Mouse (Mus musculus) liver, embryonic 14.5 days (tissue): ENCODE results near the gene Lims1. TPM values are rescaled to one million over a fixed set of nuclear protein-coding genes. Genes with fewer than 3 reads are reported as not detected.
A peak's percentile ranks its signal among the peaks of the same experiment; 100 is the strongest.

Experiments
- ATAC-seq: fragments of 200-750 bp; cut with Nextera tagmentation; 2 replicates; pipeline ENCODE4 v1.8.0; 2017; ENCODE audit warnings: moderate number of reproducible peaks, mild to moderate bottlenecking, moderate library complexity; ENCODE audit not compliant: insufficient read depth
- DNase-seq, 3 experiments: peaks; one replicate each; pipeline ENCODE4 v3.0.0-alpha.2; 2012 to 2013; ENCODE audit warnings: low read depth in 3 of 3, low spot score in 3 of 3
- H3K27ac ChIP-seq: fragments of 300-500 bp; sonication (generic); 2 replicates; pipeline ENCODE4 v1.5.1; 2014; ENCODE audit warnings: moderate library complexity, mild to moderate bottlenecking, control low read depth, inconsistent platforms
- H3K27me3 ChIP-seq: fragments of 300-500 bp; sonication (generic); 2 replicates; pipeline ENCODE4 v1.6.1; 2014; ENCODE audit warnings: mild to moderate bottlenecking, low read length, moderate library complexity; ENCODE audit not compliant: control insufficient read depth, insufficient read depth
- H3K36me3 ChIP-seq: fragments of 300-500 bp; sonication (generic); replicated peaks from 2 replicates; pipeline ENCODE4 v1.6.1; 2014; ENCODE audit warnings: low read depth; ENCODE audit not compliant: control insufficient read depth, insufficient read depth
- H3K4me1 ChIP-seq, 2 experiments: fragments of 200-500 bp in 1 of 2; fragments of 300-500 bp in 1 of 2; sonication (generic) in 1 of 2; replicated peaks; 2 replicates each; pipeline ENCODE4 v1.6.1; 2012 to 2014; ENCODE audit warnings: antibody characterized with exemption in 1 of 2, inconsistent platforms in 1 of 2, low read length in 1 of 2; ENCODE audit not compliant: control insufficient read depth in 2 of 2, insufficient read depth in 2 of 2
- H3K4me2 ChIP-seq: fragments of 300-500 bp; sonication (generic); 2 replicates; pipeline ENCODE4 v1.6.1; 2014; ENCODE audit warnings: low read depth, mild to moderate bottlenecking, control low read depth, moderate library complexity
- H3K4me3 ChIP-seq, 2 experiments: fragments of 200-500 bp in 1 of 2; fragments of 300-500 bp in 1 of 2; sonication (generic) in 1 of 2; 2 replicates each; pipeline ENCODE4 v1.5.1; 2012 to 2014; ENCODE audit warnings: low read depth in 2 of 2, low read length in 2 of 2, mild to moderate bottlenecking in 2 of 2, control low read depth in 1 of 2, inconsistent platforms in 1 of 2, moderate library complexity in 1 of 2; ENCODE audit not compliant: insufficient read depth in 1 of 2
- H3K9ac ChIP-seq: fragments of 300-500 bp; sonication (generic); replicated peaks from 2 replicates; pipeline ENCODE4 v1.6.1; 2014; ENCODE audit warnings: mild to moderate bottlenecking, control low read depth, moderate library complexity
- H3K9me3 ChIP-seq: fragments of 300-500 bp; sonication (generic); 2 replicates; pipeline ENCODE4 v1.6.1; 2016; ENCODE audit warnings: low read length, mixed read lengths; ENCODE audit not compliant: control insufficient read depth
- CTCF ChIP-seq: IDR thresholded peaks from 2 replicates; pipeline ENCODE4 v1.5.1; 2016; ENCODE audit warnings: antibody characterized with exemption, low read depth, control low read depth
- EP300 ChIP-seq: IDR thresholded peaks from 2 replicates; pipeline ENCODE4 v1.6.1; 2016; ENCODE audit warnings: antibody characterized with exemption, low read depth
- WGBS: fragments of 180-500 bp; shearing (Covaris S2); extraction: QIAGEN DNeasy Blood & Tissue Kit; methylation state at CpG from one replicate; pipeline ENCODE4 v1.1.7; 2014; ENCODE audit not compliant: insufficient replicate concordance; 5-methylcytosine and 5-hydroxymethylcytosine counted together
- polyA plus RNA-seq, 2 experiments: library from polyadenylated mRNA; depleted of rRNA in 1 of 2; stranded (reverse) in 1 of 2; unstranded in 1 of 2; fragments of >200 nt; fragmentation: Nextera tagmentation in 1 of 2; extraction: Ambion mirVana in 1 of 2; gene quantifications; 2 replicates each; pipeline versions ENCODE4 v1.2.1 to v1.2.3; 2012 to 2014

Lims1 gene
- polyA plus RNA-seq, 2 experiments = 20.9 to 69.0 TPM

GRCm38 (mm10) chr10:58396600-58396999 is 73.3 kb downstream of the Lims1 start:
- DNase-seq (no peak), ATAC-seq (no peak)
- no peaks in the 10 kb centered on the region for H3K9me3 ChIP-seq
- H3K27me3 ChIP-seq = no peaks in the 10 kb centered on the region
- H3K4me3 ChIP-seq = no peak overlapping the region
- WGBS = 82% methylated on average over 3 of the region's 3 CpGs
- H3K4me1 ChIP-seq = peaks cover 20 to 25% of the 10 kb centered on the region in 2 experiments
- TF ChIP-seq CTCF = no peak
- TF ChIP-seq EP300 = no peak
- no peak overlapping the region for H3K4me2 ChIP-seq
- H3K36me3 ChIP-seq = peaks cover 16% of the 10 kb centered on the region
- H3K27ac ChIP-seq = no peak overlapping the region
- H3K9ac ChIP-seq = no peak overlapping the region

- peaks cover 2 to 4% of the 10 kb centered on the region in 2 experiments for H3K4me1 ChIP-seq
- no peak overlapping the region for H3K9ac ChIP-seq
- no peaks in the 10 kb centered on the region for H3K27me3 ChIP-seq
- no peak for TF ChIP-seq CTCF
- no peak for TF ChIP-seq EP300
- 85% methylated on average over 8 of the region's 8 CpGs for WGBS
- DNase-seq = no peak
- H3K4me3 ChIP-seq = no peak overlapping the region
- no peak for ATAC-seq
- no peak overlapping the region for H3K27ac ChIP-seq
- H3K36me3 ChIP-seq = peaks cover 33% of the 10 kb centered on the region
- H3K4me2 ChIP-seq = no peak overlapping the region
- H3K9me3 ChIP-seq = no peaks in the 10 kb centered on the region
These were observed 75.7 kb downstream of the Lims1 start for GRCm38 (mm10) chr10:58398941-58399340.

GRCm38 (mm10) chr10:58401838-58402237 is 78.6 kb downstream of the Lims1 start:
- peaks cover 39% of the 10 kb centered on the region for H3K36me3 ChIP-seq
- no peak overlapping the region for H3K27ac ChIP-seq
- WGBS = 82% methylated on average over 3 of the region's 3 CpGs
- no peak overlapping the region for H3K4me3 ChIP-seq
- H3K9ac ChIP-seq = no peak overlapping the region
- H3K9me3 ChIP-seq = no peaks in the 10 kb centered on the region
- H3K27me3 ChIP-seq = no peaks in the 10 kb centered on the region
- peaks cover 7 to 18% of the 10 kb centered on the region in 2 experiments for H3K4me1 ChIP-seq
- DNase-seq = no peak
- no peak for ATAC-seq
- no peak overlapping the region for H3K4me2 ChIP-seq
- TF ChIP-seq EP300 (no peak), CTCF (no peak)

DNA sequence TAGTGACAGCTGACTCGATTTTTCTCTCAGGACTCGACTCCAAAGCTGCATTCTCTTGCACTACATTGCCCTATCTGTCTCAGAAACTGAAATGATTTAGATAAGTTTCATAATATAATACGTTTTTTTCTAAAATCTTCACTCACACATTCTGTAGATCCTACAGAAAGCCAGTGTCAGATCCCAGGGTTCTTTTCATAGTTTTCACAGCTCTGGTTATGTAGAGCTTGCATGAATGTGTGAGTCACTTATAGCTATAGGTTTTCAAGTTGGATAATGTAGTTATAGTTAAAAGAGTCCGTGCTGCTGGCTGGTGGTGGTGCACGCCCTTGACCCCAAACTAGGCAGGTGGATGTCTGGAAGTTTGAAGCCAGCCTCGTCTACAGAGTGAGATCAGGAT is 81.4 kb downstream of the Lims1 start:
- H3K9me3 ChIP-seq = no peaks in the 10 kb centered on the region
- peak overlapping the region; percentile 11; the same call in 1 of the 2 replicates for H3K4me2 ChIP-seq
- peaks cover 50% of the 10 kb centered on the region for H3K36me3 ChIP-seq
- peak overlapping the region; percentile 45 for H3K27ac ChIP-seq
- no peaks in the 10 kb centered on the region for H3K27me3 ChIP-seq
- WGBS = 60% methylated on average over 6 of the region's 6 CpGs
- H3K4me3 ChIP-seq = no peak overlapping the region
- H3K4me1 ChIP-seq = peaks cover 7 to 18% of the 10 kb centered on the region in 2 experiments
- no peak for DNase-seq
- TF ChIP-seq CTCF (no peak), EP300 (no peak)
- no peak overlapping the region for H3K9ac ChIP-seq
- ATAC-seq = 0 out of 2 replicates have a peak, but pooled peaks have one; percentile 5

- Histone ChIP-seq H3K4me2 (peak overlapping the region; percentile 18), H3K9ac (no peak overlapping the region), H3K36me3 (peaks cover 55% of the 10 kb centered on the region), H3K4me3 (no peak overlapping the region), H3K9me3 (no peaks in the 10 kb centered on the region), H3K27me3 (no peaks in the 10 kb centered on the region), H3K4me1 (peaks cover 7 to 18% of the 10 kb centered on the region in 2 experiments), H3K27ac (peak overlapping the region; percentile 45)
- DNase-seq (no peak), ATAC-seq (peak; percentile 67)
- WGBS = 27% methylated on average over 4 of the region's 4 CpGs
- TF ChIP-seq CTCF (no peak), EP300 (peak; percentile 56)
These were observed 82.2 kb downstream of the Lims1 start for GRCm38 (mm10) chr10:58405285-58405948.
